In the genomic region with DNA sequence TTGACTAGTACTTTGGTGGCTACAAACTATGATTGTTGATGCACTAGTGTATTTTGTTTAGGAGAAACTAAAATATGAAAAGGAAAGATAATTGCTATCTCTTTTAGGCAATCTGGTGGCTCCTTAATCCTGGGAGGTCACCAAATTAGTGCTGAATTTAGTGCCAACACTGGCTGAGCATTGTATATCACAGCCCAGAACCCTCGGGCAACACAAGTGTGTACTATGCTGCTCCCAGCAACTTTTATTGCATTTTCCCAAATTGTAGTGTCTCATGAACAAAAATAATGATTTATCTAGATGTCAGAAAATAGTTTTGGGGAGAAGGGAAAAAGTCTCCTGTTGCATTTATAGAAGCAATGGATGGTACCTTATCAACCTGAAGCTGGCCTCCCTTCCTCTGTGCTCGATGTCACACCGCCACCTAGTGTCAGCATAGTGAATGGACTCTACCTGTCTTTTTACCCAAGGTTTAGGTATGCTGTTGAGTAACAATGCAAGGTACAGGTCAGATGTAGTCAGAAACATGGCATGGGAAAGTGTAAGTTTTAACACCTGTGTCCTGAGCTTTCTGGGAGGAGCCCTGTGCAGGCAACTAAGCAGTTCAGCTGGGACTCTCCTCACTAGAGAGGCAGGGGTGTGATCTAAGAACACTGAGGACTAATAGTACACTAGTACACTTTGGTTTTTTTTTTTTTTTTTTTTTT, we compare ENCODE assay signal across 8 mouse cellular contexts. TPM values are rescaled to one million over a fixed set of nuclear protein-coding genes. Genes with fewer than 3 reads are reported as not detected.
DNase-seq lines count a peak whose midpoint lies in the region; ATAC-seq lines count a peak whose summit lies in the region.

No protein-coding gene starts in this region.

- DNase-seq in ES-CJ7 (ENCODE audit: low read depth, low spot score), result peak; percentile 82
- DNase-seq in brain, adult 2 months (ENCODE audit: low read depth, low spot score), result peak; percentile 77
- DNase-seq in layer of hippocampus, postnatal 10 days (ENCODE audit: low spot score in 2 of 2), result peak; percentile 67 to 77
- DNase-seq in lung, postnatal 25 days (ENCODE audit: low spot score), result peak; percentile 65
- DNase-seq in right cerebral cortex, postnatal 10 days (ENCODE audit: low spot score in 2 of 2), result peak; percentile 60 to 78
- DNase-seq in urinary bladder, postnatal 36 days (ENCODE audit: low spot score in 2 of 2), result peak; percentile 72 to 76

- ATAC-seq in erythroid progenitor cell, adult 5-6 weeks (replicated peaks; ENCODE audit: low FRiP score, poor library complexity, severe bottlenecking), result 0 out of 2 replicates have a peak, but pooled peaks have one; percentile 57
- ATAC-seq in hindbrain, embryonic 13.5 days (ENCODE audit: low FRiP score), result peak; percentile 88

- H3K4me2 ChIP-seq in hindbrain, embryonic 13.5 days, result no peak overlapping the region

- H3K27me3 ChIP-seq in hindbrain, embryonic 13.5 days, result no peaks in the 10 kb centered on the region

- H3K9ac ChIP-seq in hindbrain, embryonic 13.5 days, result no peak overlapping the region

- H3K36me3 ChIP-seq in hindbrain, embryonic 13.5 days, result no peaks in the 10 kb centered on the region

- 27% methylated on average over 3 of the region's 3 CpGs for WGBS in hindbrain, embryonic 13.5 days

- no peak overlapping the region for H3K4me3 ChIP-seq in hindbrain, embryonic 13.5 days

- no peak overlapping the region for H3K27ac ChIP-seq in hindbrain, embryonic 13.5 days

- H3K4me1 ChIP-seq in hindbrain, embryonic 13.5 days (replicated peaks), result 0 out of 2 replicates have a peak, but pooled peaks cover 3% of the 10 kb centered on the region

- H3K9me3 ChIP-seq in hindbrain, embryonic 13.5 days, result no peaks in the 10 kb centered on the region

RNA-seq across cellular contexts. Expression of a gene that starts 43.1 kb away (rescaled TPM):
- total RNA-seq in erythroid progenitor cell, adult 5-6 weeks (2015; ENCODE audit: low replicate concordance), result under 0.01 TPM in 2 replicates
- 0.53 and 1.4 TPM in 2 replicates for total RNA-seq in erythroid progenitor cell, adult 5-6 weeks (2017; ENCODE audit: low replicate concordance)
- 10.7 and 11.7 TPM in 2 replicates for polyA plus RNA-seq in hindbrain, embryonic 13.5 days (2015; fragmentation: Nextera tagmentation; extraction: Ambion mirVana)
- total RNA-seq in layer of hippocampus, postnatal 10 days (2021), result 100 to 1,000 TPM; 183 to 196 TPM

Comparison
In these comparisons a context has a peak if more than half of its experiments do, and no peak if none do; other contexts are left out.
1. RNA of a gene that starts 43.1 kb away (total RNA-seq): 183 to 196 TPM in layer of hippocampus, postnatal 10 days; under 0.01 to 1.4 TPM in erythroid progenitor cell, adult 5-6 weeks; every median in the first group is over 10 times any median in the second.
2. Peak in every context shown above with its lines, with median percentiles within 50 percentile points of each other: DNase-seq.